Mouse (Mus musculus): ENCODE measurements around the gene Tmem202. TPM values are rescaled to one million over a fixed set of nuclear protein-coding genes. Genes with fewer than 3 reads are reported as not detected.
A peak's percentile ranks its signal among the peaks of the same experiment; 100 is the strongest.

The Tmem202 gene
- total RNA-seq, 1 experiment from 2014 or later, result not detected

DNA sequence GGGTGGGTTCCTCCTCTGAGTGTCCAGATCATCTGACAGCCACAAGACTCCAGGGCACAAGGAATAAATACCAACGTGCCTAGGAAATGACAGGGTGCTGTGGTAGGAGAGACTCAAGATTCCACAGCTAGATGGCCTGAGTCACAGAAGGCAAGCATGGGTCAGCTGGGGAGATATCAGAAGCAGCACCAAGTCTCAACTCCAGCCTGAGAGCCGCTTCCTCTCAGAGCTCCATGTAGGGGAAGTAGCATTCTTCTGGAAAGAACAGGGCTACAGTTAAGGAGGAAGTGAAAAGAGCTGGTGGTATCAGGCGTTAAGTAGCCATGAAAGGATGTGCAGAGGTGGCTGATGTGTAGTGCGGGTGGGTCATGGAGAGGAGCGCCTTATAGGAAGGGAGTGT, 5.1 kb upstream of the Tmem202 start:
- peak; percentile 42 to 65; a peak in 3 of 4 replicates for ATAC-seq (replicated peaks in 1 of 2; ENCODE audit: insufficient read depth in 1 of 2, low FRiP score in 2 of 2, low TSS enrichment in 1 of 2, low read depth in 1 of 2, poor library complexity in 2 of 2, severe bottlenecking in 2 of 2)

DNA sequence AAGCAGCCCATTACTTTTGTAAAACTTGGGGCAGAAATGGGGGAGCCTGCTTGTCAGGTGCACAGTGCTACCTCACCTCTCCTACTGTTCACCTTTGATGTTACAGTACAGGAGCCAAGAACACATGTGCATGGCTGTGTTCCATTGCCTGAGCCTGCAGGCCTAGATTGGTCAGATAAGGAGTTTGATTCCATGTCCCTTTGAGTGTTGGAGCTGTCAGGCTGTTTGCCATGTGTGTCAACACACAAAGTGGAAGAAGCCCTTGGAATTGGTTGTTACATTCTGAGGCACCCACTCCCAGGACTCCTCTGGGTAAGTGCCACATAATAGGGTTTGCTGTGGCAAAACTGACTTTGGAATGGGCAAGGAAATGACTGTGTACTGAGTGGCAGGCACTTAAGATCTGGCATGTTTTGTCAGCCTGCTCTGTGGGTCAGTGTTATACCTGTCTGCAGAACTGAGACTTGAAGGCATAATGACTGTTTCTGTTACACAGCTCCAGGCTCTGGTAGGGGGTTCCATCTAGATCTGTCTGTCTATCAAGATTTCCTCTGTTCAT, 3.2 kb upstream of the Tmem202 start:
- ATAC-seq (replicated peaks in 1 of 2; ENCODE audit: insufficient read depth in 1 of 2, low FRiP score in 2 of 2, low TSS enrichment in 1 of 2, low read depth in 1 of 2, poor library complexity in 2 of 2, severe bottlenecking in 2 of 2), result no peak

DNA sequence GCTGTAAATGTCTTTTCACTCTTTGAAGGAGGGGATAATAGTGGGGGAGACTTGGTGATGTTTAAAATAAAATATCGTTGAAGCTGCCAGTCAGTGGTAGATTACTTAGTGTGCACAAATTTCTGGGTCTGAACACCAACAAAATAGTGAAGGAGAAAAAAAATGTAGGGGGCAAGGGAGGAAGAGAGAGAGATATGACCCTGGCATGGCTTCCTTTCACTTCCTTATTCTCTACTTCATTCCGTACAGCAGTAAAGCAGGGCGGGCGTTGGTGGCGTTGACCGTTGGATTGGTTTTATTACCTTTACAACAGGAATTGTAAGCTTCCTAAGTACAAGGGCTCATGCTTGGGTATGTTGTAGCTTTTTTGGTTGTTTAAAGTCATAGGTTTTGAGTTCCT, 2.0 kb upstream of the Tmem202 start:
- no peak for ATAC-seq (replicated peaks in 1 of 2; ENCODE audit: insufficient read depth in 1 of 2, low FRiP score in 2 of 2, low TSS enrichment in 1 of 2, low read depth in 1 of 2, poor library complexity in 2 of 2, severe bottlenecking in 2 of 2)

DNA sequence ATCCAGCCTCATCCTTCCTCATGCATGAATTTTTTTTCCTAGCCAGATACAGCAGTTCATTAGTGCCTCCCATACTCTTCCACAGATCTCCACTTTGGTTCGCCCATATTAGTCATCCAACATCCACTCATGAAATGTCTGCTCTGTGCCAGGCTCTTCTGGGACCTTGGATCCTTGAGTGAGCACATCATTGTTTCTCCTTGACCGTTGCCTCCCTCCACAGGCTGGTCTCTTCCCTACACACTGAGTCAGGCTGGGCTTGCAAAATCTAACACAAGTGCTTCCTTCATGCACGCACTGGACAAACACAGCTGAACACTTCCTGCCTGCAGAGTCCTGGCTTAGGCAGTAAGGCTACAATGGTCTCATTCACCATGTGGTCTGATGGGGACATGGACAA, 2.0 kb downstream of the Tmem202 start:
- no peak for ATAC-seq (replicated peaks in 1 of 2; ENCODE audit: insufficient read depth in 1 of 2, low FRiP score in 2 of 2, low TSS enrichment in 1 of 2, low read depth in 1 of 2, poor library complexity in 2 of 2, severe bottlenecking in 2 of 2)

DNA sequence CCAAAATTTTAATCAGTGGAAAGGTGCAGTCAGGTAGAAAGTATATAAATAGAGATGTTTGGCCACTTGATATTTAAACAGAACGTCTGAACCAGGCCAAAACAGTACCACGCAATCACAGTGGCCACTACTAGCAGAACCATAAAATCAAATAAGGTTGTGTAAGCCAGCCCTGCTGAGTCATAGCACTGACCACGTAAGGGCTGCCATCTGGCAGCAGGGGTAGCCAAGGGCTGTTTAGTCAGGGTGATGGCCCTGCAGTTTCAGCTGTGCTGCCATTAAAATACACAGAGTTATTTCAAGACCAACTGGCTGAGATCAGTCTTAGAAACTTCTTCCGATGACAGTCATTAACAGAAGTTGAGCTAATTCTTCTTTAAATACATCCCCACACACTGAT, 5.8 kb downstream of the Tmem202 start:
- ATAC-seq (replicated peaks in 1 of 2; ENCODE audit: insufficient read depth in 1 of 2, low FRiP score in 2 of 2, low TSS enrichment in 1 of 2, low read depth in 1 of 2, poor library complexity in 2 of 2, severe bottlenecking in 2 of 2), result no peak

DNA sequence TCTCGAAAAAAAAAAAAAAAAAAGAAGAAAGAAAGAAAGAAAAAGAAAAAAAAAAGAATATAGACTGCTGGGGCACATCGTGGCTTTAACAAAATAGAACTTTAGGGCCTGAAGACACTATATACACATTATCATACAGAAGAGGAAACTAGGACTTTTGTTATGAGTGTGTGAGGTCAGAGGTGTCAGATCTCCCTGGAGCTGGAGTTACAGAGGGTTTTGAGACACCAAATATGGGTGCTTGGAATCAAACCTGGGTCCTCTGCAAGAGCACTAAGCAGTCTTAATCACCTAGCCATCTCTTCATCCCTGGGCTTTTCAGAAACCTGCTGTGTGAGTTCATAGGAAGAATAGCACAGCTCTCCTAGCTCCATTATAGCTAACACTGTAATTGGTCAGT, 6.2 kb downstream of the Tmem202 start:
- ATAC-seq (replicated peaks in 1 of 2; ENCODE audit: insufficient read depth in 1 of 2, low FRiP score in 2 of 2, low TSS enrichment in 1 of 2, low read depth in 1 of 2, poor library complexity in 2 of 2, severe bottlenecking in 2 of 2), result no peak

DNA sequence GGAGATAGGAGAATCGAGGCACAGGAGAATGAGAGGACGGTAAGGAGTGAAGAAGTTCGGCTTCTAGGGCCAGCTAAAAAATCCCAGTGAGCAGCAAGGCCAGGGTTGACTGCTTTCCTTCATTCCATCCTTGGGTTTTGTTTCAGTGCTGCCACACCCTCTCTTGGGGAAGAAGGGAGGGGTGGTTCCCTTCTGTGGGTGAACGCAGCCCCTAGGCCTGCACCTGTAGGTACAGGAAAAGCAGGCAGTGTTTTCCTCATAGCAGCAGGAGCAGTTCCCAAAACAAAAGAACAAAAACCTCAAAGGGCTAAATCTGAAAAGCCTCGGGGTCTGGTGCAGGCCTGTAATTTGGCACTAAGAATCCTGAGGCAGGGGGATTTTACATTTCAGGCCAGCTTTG, 8.0 kb downstream of the Tmem202 start:
- ATAC-seq (replicated peaks in 1 of 2; ENCODE audit: insufficient read depth in 1 of 2, low FRiP score in 2 of 2, low TSS enrichment in 1 of 2, low read depth in 1 of 2, poor library complexity in 2 of 2, severe bottlenecking in 2 of 2), result no peak

DNA sequence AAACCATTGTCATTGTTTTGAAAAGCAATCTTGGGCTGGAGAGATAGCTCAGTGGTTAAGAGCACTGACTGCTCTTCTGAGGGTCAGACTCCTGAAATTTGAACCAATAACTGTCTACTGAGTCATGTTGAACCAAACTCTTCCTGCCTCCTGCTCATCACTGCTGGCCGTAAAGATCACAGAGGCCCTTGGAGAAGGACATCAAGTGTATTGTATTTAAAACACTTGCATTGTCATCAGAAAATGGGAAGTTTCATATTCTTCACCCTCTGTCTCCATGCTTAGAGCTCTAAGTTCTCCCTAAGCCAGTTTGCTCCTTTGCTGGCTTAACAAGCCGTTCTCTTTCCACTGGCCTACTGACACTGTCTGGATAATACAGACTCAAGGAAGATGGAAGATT, 11.4 kb downstream of the Tmem202 start:
- ATAC-seq (replicated peaks in 1 of 2; ENCODE audit: insufficient read depth in 1 of 2, low FRiP score in 2 of 2, low TSS enrichment in 1 of 2, low read depth in 1 of 2, poor library complexity in 2 of 2, severe bottlenecking in 2 of 2), result no peak

DNA sequence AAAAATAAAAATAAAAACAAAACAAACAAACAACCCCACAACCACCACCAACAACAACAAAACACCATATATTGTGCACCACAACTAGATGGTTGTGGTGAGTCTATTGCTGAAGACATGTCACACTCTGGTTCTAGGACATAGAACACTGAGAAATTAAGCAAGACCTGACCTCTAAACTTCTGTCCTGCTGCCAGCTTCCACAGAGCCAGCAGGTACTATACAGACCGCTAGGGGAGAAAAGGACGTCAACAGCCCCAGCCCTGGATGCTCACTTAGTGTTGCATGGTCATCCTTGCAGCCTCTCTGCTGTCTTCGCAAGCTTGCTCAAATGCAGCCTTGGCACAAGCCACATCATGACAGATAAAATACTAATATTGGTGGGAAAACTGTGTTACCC, 12.1 kb downstream of the Tmem202 start:
- ATAC-seq (replicated peaks in 1 of 2; ENCODE audit: insufficient read depth in 1 of 2, low FRiP score in 2 of 2, low TSS enrichment in 1 of 2, low read depth in 1 of 2, poor library complexity in 2 of 2, severe bottlenecking in 2 of 2), result no peak

DNA sequence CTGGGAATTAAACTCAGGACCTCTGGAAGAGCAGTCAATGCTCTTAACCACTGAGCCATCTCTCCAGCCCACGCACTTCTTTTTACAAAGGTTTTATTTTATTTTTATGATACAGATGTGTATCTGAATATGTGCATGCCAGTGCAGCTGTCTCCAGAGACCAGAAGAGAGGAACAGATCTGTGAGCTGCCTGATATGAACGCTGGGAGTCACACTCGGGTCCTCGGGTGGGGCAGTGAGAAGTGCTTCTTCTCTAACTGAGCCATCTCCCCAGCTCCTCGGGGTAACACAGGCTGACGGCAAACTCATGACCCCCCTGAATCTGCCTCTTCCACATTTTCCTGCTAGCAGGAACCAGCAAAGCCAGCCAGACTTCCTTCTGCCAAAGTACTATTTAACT, 12.9 kb downstream of the Tmem202 start:
- no peak for ATAC-seq (replicated peaks in 1 of 2; ENCODE audit: insufficient read depth in 1 of 2, low FRiP score in 2 of 2, low TSS enrichment in 1 of 2, low read depth in 1 of 2, poor library complexity in 2 of 2, severe bottlenecking in 2 of 2)

DNA sequence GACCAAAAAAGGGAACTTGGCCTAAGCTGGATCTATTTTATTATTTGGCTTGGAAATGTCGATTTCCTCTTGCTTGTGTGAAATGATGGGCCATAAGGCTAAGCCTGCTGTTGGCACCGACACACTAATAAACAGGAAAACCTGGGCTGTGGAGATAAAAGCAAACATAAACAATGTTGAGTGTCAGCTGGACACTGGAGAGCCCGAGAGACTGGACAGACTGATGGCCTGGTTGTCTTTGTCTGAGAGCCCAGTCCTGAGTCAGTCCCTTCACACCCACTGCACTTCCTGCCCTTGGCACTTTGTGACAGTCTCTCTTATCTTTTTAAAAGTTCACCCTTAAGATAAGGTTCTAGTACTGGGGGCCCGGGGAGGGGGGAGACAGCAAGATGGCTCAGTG, 16.7 kb downstream of the Tmem202 start:
- no peak for ATAC-seq (replicated peaks in 1 of 2; ENCODE audit: insufficient read depth in 1 of 2, low FRiP score in 2 of 2, low TSS enrichment in 1 of 2, low read depth in 1 of 2, poor library complexity in 2 of 2, severe bottlenecking in 2 of 2)

DNA sequence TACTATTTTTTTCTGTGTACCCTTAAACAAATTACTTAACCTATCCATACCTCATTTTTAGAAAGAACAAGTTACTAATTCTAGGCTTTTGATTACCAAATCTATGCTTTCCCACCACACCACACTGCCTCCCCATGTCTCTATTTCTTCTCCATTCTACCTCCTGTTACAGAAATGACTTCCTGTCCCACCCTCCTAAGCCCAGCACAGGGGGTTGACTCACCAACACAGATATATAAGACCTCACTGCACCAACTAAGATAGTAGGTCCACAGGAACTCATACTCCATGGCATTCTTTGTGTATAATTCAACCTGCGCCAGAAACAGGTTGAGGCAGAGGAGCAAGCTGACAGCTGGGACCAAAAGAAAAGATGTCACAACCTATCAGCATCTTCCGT, 20.3 kb downstream of the Tmem202 start:
- ATAC-seq (replicated peaks in 1 of 2; ENCODE audit: insufficient read depth in 1 of 2, low FRiP score in 2 of 2, low TSS enrichment in 1 of 2, low read depth in 1 of 2, poor library complexity in 2 of 2, severe bottlenecking in 2 of 2), result no peak

DNA sequence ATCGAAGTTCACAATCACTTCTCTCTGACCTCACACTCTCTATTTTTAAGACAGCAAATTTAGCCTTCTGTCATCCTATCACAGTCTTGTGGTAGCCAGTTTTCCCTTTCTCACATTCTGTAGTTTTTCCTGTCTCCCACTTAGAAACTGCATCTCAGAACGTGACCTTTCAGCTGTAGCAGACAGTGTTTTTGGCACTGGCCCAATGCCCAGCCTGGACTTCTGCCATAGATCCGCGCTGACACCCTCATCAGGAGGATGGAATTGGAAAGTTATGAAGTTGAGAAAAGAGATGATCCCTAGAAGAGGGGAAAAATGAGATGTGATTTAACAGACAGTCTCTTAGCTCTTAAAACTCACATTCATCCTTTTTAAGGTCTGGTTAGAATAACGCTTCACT, 20.7 kb downstream of the Tmem202 start:
- ATAC-seq (replicated peaks in 1 of 2; ENCODE audit: insufficient read depth in 1 of 2, low FRiP score in 2 of 2, low TSS enrichment in 1 of 2, low read depth in 1 of 2, poor library complexity in 2 of 2, severe bottlenecking in 2 of 2), result no peak

DNA sequence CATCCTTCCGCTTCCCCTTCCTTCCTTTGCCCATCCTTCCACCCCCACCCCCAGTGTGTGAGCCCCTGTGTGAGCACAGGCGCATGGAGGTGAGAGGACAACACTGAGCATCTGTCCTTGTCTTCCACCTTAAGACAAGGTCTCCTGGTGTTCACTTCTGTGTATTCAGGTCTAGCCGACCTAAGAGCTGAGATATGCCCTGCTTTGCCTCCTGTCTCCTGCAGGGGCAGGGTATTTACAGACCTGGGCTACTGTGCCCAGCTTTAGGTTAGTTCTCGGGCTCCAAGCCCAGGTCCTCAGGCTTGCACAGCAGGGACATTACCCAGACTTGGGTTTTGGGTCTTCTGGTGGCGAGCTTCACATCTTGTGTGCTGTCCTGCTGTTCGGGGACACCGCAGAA, 22.5 kb downstream of the Tmem202 start:
- peak; percentile 49 to 53; a peak in 2 of 4 replicates for ATAC-seq (replicated peaks in 1 of 2; ENCODE audit: insufficient read depth in 1 of 2, low FRiP score in 2 of 2, low TSS enrichment in 1 of 2, low read depth in 1 of 2, poor library complexity in 2 of 2, severe bottlenecking in 2 of 2)

DNA sequence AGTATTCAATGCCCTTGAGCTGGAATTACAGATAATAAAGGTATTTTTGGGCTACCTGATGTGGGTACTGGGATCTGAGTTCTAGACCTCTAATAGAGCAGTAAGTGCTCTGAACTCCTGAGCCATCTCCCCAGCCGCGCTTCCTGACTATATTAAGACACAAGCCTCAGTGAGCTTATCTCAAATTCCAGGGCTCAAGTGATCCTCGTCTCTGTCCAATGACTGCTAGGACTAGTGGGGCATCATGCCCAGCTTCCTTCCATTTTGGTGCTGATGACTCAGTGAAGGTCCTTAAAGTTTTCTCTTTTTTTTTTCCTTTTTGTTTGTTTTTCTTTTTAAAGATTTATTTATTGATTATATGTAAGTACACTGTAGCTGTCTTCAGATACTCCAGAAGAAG, 24.6 kb downstream of the Tmem202 start:
- no peak for ATAC-seq (replicated peaks in 1 of 2; ENCODE audit: insufficient read depth in 1 of 2, low FRiP score in 2 of 2, low TSS enrichment in 1 of 2, low read depth in 1 of 2, poor library complexity in 2 of 2, severe bottlenecking in 2 of 2)

DNA sequence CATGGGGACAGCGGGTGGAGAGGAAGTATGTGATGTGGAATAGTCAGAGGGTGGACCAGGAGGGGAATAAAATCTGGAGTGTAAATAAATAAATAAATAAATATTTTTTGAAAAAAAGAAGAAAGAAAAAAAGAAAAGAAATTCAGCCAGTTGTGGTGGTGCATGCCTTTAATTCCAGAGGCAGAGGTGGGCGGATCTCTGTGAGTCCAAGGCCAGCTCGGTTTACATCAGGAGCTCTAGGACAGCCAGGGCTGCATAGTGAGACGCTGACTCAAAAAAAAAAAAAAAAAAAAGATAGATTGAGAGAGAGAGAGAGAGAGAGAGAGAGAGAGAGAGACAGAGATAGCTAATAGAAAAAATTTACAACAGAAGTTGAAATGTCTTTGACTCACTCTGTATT, 27.3 kb downstream of the Tmem202 start:
- no peak for ATAC-seq (replicated peaks in 1 of 2; ENCODE audit: insufficient read depth in 1 of 2, low FRiP score in 2 of 2, low TSS enrichment in 1 of 2, low read depth in 1 of 2, poor library complexity in 2 of 2, severe bottlenecking in 2 of 2)

DNA sequence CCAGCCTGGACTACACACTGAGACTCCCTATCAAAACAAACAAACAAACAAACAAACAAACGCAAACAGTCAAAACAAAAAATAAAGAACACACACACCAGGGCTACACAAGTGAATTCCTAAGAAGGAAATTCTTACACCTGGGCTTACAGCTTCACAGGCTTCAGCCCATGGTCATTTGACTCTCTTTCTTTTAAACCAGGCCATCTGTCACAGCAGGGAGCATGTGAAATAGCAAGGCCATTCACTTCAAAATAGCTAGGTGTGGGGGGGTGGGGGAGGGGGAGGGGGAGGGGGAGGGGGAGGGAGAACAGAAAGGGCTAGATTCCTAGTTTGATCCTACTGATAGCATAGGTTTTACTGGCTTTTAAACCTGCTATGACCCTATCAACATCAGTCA, 31.5 kb downstream of the Tmem202 start:
- no peak for ATAC-seq (replicated peaks in 1 of 2; ENCODE audit: insufficient read depth in 1 of 2, low FRiP score in 2 of 2, low TSS enrichment in 1 of 2, low read depth in 1 of 2, poor library complexity in 2 of 2, severe bottlenecking in 2 of 2)

DNA sequence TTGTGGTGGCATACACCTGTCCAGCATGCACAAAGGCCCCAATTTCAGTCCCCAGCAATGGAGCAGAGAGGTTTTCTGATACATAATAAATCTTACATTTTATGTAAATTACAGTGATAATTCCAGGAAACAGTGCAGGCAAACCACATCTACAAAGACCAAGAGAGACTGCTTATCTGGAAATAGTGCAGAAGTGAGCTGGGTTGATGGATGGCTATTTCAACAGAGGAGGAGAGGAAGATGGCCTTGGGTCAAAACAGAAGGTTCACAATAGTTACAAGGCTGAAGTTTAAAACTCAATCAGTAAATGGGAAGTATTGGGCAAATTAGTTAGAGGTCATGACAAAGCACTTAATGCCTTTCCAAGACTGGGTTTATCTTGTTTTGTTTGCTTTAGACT, 52.3 kb downstream of the Tmem202 start:
- ATAC-seq (replicated peaks in 1 of 2; ENCODE audit: insufficient read depth in 1 of 2, low FRiP score in 2 of 2, low TSS enrichment in 1 of 2, low read depth in 1 of 2, poor library complexity in 2 of 2, severe bottlenecking in 2 of 2), result no peak

DNA sequence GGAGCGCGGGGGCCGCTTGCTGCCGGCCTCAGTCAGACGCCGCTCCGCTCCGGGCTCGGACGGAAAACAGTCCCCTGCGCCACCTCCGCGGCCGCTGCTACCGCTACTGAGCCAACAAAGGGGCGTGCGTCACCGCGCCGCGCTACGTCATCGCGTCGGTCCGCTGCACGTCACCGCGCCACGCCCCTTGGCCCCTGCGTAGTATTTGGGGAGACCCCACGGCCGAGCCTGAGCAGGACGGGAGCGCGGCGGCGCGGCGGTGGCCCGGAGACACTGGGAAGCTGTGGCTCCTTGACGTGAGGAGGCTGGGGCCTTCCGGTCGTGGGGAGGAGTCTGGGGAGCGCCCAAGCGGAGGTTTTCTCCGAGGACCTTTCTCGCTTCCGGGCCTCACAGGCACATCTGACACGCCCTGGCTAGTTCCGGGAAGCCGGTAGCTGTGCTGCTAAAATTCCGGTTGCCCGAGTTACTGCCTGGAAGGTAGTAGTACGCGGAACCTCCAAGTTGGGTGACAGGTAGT, 53.0 kb downstream of the Tmem202 start, which contains the start of gene Arih1:
Gene Arih1 (minus strand): TSS at position 70 of the 517 bp plus-strand sequence.
- ATAC-seq (replicated peaks in 1 of 2; ENCODE audit: insufficient read depth in 1 of 2, low FRiP score in 2 of 2, low TSS enrichment in 1 of 2, low read depth in 1 of 2, poor library complexity in 2 of 2, severe bottlenecking in 2 of 2), result peak; percentile 88 to 94
